Mouse (Mus musculus) kidney, adult 2 months (tissue): ENCODE results near the gene Ppp6r3.

Experiments
- CTCF ChIP-seq: fragments of 200-500 bp; conservative IDR thresholded peaks from 2 replicates; pipeline ENCODE4 v1.5.1; 2011; ENCODE audit warnings: low read depth, mild to moderate bottlenecking, control low read depth, low read length, moderate library complexity, mixed read lengths; ENCODE audit not compliant: insufficient read depth, insufficient read length
- POLR2A ChIP-seq: fragments of 200-500 bp; IDR thresholded peaks from one replicate; pipeline ENCODE4 v1.6.1; 2011; ENCODE audit warnings: low read depth, low read length, control low read depth

DNA sequence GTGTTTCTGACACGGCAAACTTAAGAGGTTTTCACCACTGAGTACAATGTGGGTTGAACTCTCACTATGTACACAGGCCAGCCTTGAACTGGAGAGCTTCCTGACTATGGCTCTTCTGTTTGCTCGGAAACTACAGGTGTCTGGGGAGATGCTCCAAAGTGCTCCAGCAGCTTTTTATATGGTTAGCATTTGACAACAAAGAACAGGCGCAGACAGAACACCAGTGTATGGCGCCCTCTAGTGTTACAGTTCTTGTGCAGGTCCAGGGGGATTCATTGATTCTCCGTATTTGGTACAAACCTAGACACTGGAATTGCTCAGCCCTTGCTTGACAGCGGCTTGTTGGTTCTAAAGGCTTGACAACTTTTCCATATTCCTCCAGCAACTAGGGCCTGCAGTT, 124.4 kb downstream of the Ppp6r3 start:
- TF ChIP-seq CTCF (peak; percentile 82), POLR2A (no peak)
